Mouse (Mus musculus): Measurements from ENCODE around the gene Fbxo8. TPM values are rescaled to one million over a fixed set of nuclear protein-coding genes. Genes with fewer than 3 reads are reported as not detected.

Fbxo8 gene
- total and polyA plus RNA-seq, 2 experiments from 2014 or later = 51.6 to 53.5 TPM

- Histone ChIP-seq H3K4me1 (ENCODE audit: control insufficient read depth, insufficient read depth) (peaks cover 15% of the 10 kb centered on the region), H3K9me3 (replicated peaks; ENCODE audit: control insufficient read depth, low read length) (no peaks in the 10 kb centered on the region), H3K27ac (ENCODE audit: low read depth) (no peak overlapping the region), H3K9ac (replicated peaks; ENCODE audit: low read depth, low read length) (no peak overlapping the region), H3K36me3 (replicated peaks; ENCODE audit: control insufficient read depth, insufficient read depth, low read length) (no peaks in the 10 kb centered on the region), H3K4me3 (ENCODE audit: low read depth, low read length) (no peak overlapping the region), H3K27me3 (ENCODE audit: control insufficient read depth, insufficient read depth, low read length) (0 out of 2 replicates have a peak, but pooled peaks cover 7% of the 10 kb centered on the region), H3K4me2 (ENCODE audit: low read depth, low read length) (no peak overlapping the region)
- DNase-seq (ENCODE audit: low spot score) (no peak), ATAC-seq (ENCODE audit: insufficient read depth, low read depth) (no peak)
- TF ChIP-seq EP300 (IDR thresholded peaks at IDR 0.05; ENCODE audit: low read depth) = no peak
- no peak for TF ChIP-seq CTCF (IDR thresholded peaks at IDR 0.05; ENCODE audit: low read depth)
- 25% methylated on average over 9 of the region's 9 CpGs for WGBS
Measured at GRCm38 (mm10) chr8:56619571-56619970, 68.7 kb downstream of the Fbxo8 start.

- H3K4me3 ChIP-seq (ENCODE audit: low read depth, low read length) = peak overlapping the region; percentile 28
Measured at GRCm38 (mm10) chr8:56620691-56621090, 69.8 kb downstream of the Fbxo8 start.

GRCm38 (mm10) chr8:56621093-56621492 is 70.2 kb downstream of the Fbxo8 start:
- Histone ChIP-seq H3K4me2 (ENCODE audit: low read depth, low read length) (peak overlapping the region; percentile 54), H3K9ac (replicated peaks; ENCODE audit: low read depth, low read length) (no peak overlapping the region), H3K36me3 (replicated peaks; ENCODE audit: control insufficient read depth, insufficient read depth, low read length) (no peaks in the 10 kb centered on the region), H3K27ac (ENCODE audit: low read depth) (no peak overlapping the region), H3K4me3 (ENCODE audit: low read depth, low read length) (peak overlapping the region; percentile 28), H3K27me3 (ENCODE audit: control insufficient read depth, insufficient read depth, low read length) (0 out of 2 replicates have a peak, but pooled peaks cover 7% of the 10 kb centered on the region), H3K9me3 (replicated peaks; ENCODE audit: control insufficient read depth, low read length) (no peaks in the 10 kb centered on the region), H3K4me1 (ENCODE audit: control insufficient read depth, insufficient read depth) (peaks cover 15% of the 10 kb centered on the region)
- no peak for ATAC-seq (ENCODE audit: insufficient read depth, low read depth)
- no peak for TF ChIP-seq CTCF (IDR thresholded peaks at IDR 0.05; ENCODE audit: low read depth)
- no peak for TF ChIP-seq EP300 (IDR thresholded peaks at IDR 0.05; ENCODE audit: low read depth)
- 37% methylated on average over 4 of the region's 4 CpGs for WGBS
- DNase-seq (ENCODE audit: low spot score) = no peak

More at GRCm38 (mm10) chr8:56620691-56621090, 69.8 kb downstream of the Fbxo8 start:
- H3K9ac ChIP-seq (replicated peaks; ENCODE audit: low read depth, low read length) = peak overlapping the region; percentile 33; the same call in 1 of the 2 replicates
- no peak for DNase-seq (ENCODE audit: low spot score)
- no peak overlapping the region for H3K27ac ChIP-seq (ENCODE audit: low read depth)
- WGBS = 11% methylated on average over 10 of the region's 10 CpGs
- ATAC-seq (ENCODE audit: insufficient read depth, low read depth) = no peak
- H3K27me3 ChIP-seq (ENCODE audit: control insufficient read depth, insufficient read depth, low read length) = 0 out of 2 replicates have a peak, but pooled peaks cover 7% of the 10 kb centered on the region
- peak overlapping the region; percentile 54 for H3K4me2 ChIP-seq (ENCODE audit: low read depth, low read length)
- H3K9me3 ChIP-seq (replicated peaks; ENCODE audit: control insufficient read depth, low read length) = no peaks in the 10 kb centered on the region
- H3K36me3 ChIP-seq (replicated peaks; ENCODE audit: control insufficient read depth, insufficient read depth, low read length) = no peaks in the 10 kb centered on the region
- TF ChIP-seq EP300 (IDR thresholded peaks at IDR 0.05; ENCODE audit: low read depth) (no peak), CTCF (IDR thresholded peaks at IDR 0.05; ENCODE audit: low read depth) (no peak)
- peaks cover 15% of the 10 kb centered on the region for H3K4me1 ChIP-seq (ENCODE audit: control insufficient read depth, insufficient read depth)

GRCm38 (mm10) chr8:56622470-56623024 is 71.7 kb downstream of the Fbxo8 start:
- ATAC-seq (ENCODE audit: insufficient read depth, low read depth) (no peak), DNase-seq (ENCODE audit: low spot score) (no peak)
- H3K4me3 ChIP-seq (ENCODE audit: low read depth, low read length) = peak overlapping the region; percentile 38
- H3K9me3 ChIP-seq (replicated peaks; ENCODE audit: control insufficient read depth, low read length) = no peaks in the 10 kb centered on the region
- no peaks in the 10 kb centered on the region for H3K36me3 ChIP-seq (replicated peaks; ENCODE audit: control insufficient read depth, insufficient read depth, low read length)
- H3K4me1 ChIP-seq (ENCODE audit: control insufficient read depth, insufficient read depth) = peaks cover 15% of the 10 kb centered on the region
- WGBS = 10% methylated on average over 18 of the region's 18 CpGs
- H3K9ac ChIP-seq (replicated peaks; ENCODE audit: low read depth, low read length) = no peak overlapping the region
- H3K27me3 ChIP-seq (ENCODE audit: control insufficient read depth, insufficient read depth, low read length) = 0 out of 2 replicates have a peak, but pooled peaks cover 7% of the 10 kb centered on the region
- peak overlapping the region; percentile 64 for H3K4me2 ChIP-seq (ENCODE audit: low read depth, low read length)
- no peak for TF ChIP-seq EP300 (IDR thresholded peaks at IDR 0.05; ENCODE audit: low read depth)
- TF ChIP-seq CTCF (IDR thresholded peaks at IDR 0.05; ENCODE audit: low read depth) = no peak
- no peak overlapping the region for H3K27ac ChIP-seq (ENCODE audit: low read depth)

- Histone ChIP-seq H3K4me3 (ENCODE audit: low read depth, low read length) (peak overlapping the region; percentile 38; the same call in 1 of the 2 replicates), H3K27ac (ENCODE audit: low read depth) (no peak overlapping the region), H3K36me3 (replicated peaks; ENCODE audit: control insufficient read depth, insufficient read depth, low read length) (no peaks in the 10 kb centered on the region), H3K27me3 (ENCODE audit: control insufficient read depth, insufficient read depth, low read length) (0 out of 2 replicates have a peak, but pooled peaks cover 7% of the 10 kb centered on the region), H3K4me2 (ENCODE audit: low read depth, low read length) (peak overlapping the region; percentile 64), H3K9ac (replicated peaks; ENCODE audit: low read depth, low read length) (no peak overlapping the region), H3K9me3 (replicated peaks; ENCODE audit: control insufficient read depth, low read length) (no peaks in the 10 kb centered on the region), H3K4me1 (ENCODE audit: control insufficient read depth, insufficient read depth) (peaks cover 15% of the 10 kb centered on the region)
- DNase-seq (ENCODE audit: low spot score) (no peak), ATAC-seq (ENCODE audit: insufficient read depth, low read depth) (no peak)
- TF ChIP-seq CTCF (IDR thresholded peaks at IDR 0.05; ENCODE audit: low read depth) (no peak), EP300 (IDR thresholded peaks at IDR 0.05; ENCODE audit: low read depth) (no peak)
- WGBS = 17% methylated on average over 10 of the region's 10 CpGs
Measured at GRCm38 (mm10) chr8:56623346-56623745, 72.5 kb downstream of the Fbxo8 start.

GRCm38 (mm10) chr8:56629160-56629559 is 78.3 kb downstream of the Fbxo8 start:
- Histone ChIP-seq H3K4me3 (ENCODE audit: low read depth, low read length) (no peak overlapping the region), H3K9ac (replicated peaks; ENCODE audit: low read depth, low read length) (no peak overlapping the region), H3K9me3 (replicated peaks; ENCODE audit: control insufficient read depth, low read length) (no peaks in the 10 kb centered on the region), H3K27ac (ENCODE audit: low read depth) (no peak overlapping the region), H3K27me3 (ENCODE audit: control insufficient read depth, insufficient read depth, low read length) (no peaks in the 10 kb centered on the region), H3K4me1 (ENCODE audit: control insufficient read depth, insufficient read depth) (no peaks in the 10 kb centered on the region), H3K36me3 (replicated peaks; ENCODE audit: control insufficient read depth, insufficient read depth, low read length) (no peaks in the 10 kb centered on the region), H3K4me2 (ENCODE audit: low read depth, low read length) (no peak overlapping the region)
- 35% methylated on average over 4 of the region's 4 CpGs for WGBS
- ATAC-seq (ENCODE audit: insufficient read depth, low read depth) (no peak), DNase-seq (ENCODE audit: low spot score) (no peak)
- no peak for TF ChIP-seq EP300 (IDR thresholded peaks at IDR 0.05; ENCODE audit: low read depth)
- TF ChIP-seq CTCF (IDR thresholded peaks at IDR 0.05; ENCODE audit: low read depth) = no peak

Measured in heart, postnatal 0 days (tissue).